Mouse (Mus musculus) cerebellum, adult 9-11 months (tissue): ENCODE measurements around the gene Eng.

Experiments
- DNase-seq: peaks from one replicate; pipeline ENCODE4 v3.0.0; 2022

The Eng gene

GRCm38 (mm10) chr2:32646379-32647056, at the start of gene Eng:
Gene Eng, plus strand, starts transcription at chr2:32646595.
- DNase-seq, result no peak

DNA sequence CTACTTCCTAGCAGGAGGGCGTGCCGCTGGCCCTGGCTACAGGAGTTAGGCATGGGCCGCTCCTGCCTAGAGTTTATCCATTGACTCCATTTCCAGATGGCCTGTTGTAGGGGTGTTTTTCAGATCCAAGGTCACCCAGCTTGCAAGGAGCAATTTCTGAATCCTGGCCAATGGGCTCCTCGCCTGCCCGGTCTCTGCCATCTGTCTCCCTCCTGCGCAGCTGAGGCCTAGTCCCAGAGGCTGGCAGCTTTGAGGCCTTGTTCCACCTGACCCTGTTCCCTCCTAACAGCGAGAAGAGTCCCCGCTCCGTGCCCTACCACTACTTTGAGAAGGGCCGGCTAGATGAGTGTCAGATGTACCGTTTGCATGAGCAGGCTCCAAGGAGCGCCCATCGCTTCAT, 49.7 kb upstream of the Eng start:
- peak; percentile 96 for DNase-seq

DNA sequence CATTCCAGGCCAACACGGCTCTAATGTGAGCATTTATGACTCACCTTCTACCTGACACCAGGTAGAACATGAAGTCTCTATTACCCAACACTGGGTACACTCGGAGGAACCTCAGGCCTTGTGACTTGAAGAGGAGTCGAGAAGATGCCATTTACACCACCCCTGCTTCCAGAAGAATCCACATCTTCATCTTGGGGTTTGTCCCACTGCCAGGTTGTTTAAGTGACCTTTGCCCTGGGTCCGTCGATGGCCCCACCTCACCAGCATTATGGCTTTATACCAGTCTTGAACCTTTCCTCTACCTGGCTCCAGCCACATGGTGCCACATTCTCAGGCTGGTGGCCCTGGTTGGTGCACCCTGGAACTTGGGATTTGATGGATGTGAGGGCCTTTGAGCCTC, 49.1 kb upstream of the Eng start:
- peak; percentile 67 for DNase-seq

GRCm38 (mm10) chr2:32597699-32598098, 48.7 kb upstream of the Eng start:
- no peak for DNase-seq

GRCm38 (mm10) chr2:32598506-32598905, 47.9 kb upstream of the Eng start:
- DNase-seq, result peak; percentile 81

DNA sequence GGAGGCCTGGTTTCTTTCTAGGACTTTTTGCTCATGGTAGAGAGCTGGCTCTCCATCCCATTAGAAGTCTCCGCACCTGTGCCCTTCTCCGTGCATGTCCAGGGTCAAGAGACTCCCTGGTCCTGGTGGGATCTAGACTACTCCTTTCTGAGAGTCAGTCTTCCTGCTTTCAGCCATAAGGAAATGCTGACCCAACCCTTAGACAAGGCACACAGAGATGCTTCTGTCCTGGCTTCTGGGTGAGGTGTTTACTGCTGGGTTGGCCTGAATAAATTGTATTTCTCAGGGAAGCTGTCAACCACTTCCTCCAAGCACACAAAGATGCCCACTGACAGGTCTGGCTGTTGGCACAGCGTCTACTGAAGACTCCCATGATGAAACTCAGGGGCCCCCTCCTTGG, 47.0 kb upstream of the Eng start, which contains the start of gene St6galnac6:
St6galnac6 (plus strand) TSS at position 301 of the 400 bp plus-strand sequence.
- DNase-seq, result no peak

GRCm38 (mm10) chr2:32601417-32602065, 44.9 kb upstream of the Eng start:
- DNase-seq, result peak; percentile 78

- peak; percentile 89 for DNase-seq
Observed at GRCm38 (mm10) chr2:32602600-32603054, 43.8 kb upstream of the Eng start.

- DNase-seq, result no peak
Observed at GRCm38 (mm10) chr2:32604631-32605030, 41.8 kb upstream of the Eng start.

DNA sequence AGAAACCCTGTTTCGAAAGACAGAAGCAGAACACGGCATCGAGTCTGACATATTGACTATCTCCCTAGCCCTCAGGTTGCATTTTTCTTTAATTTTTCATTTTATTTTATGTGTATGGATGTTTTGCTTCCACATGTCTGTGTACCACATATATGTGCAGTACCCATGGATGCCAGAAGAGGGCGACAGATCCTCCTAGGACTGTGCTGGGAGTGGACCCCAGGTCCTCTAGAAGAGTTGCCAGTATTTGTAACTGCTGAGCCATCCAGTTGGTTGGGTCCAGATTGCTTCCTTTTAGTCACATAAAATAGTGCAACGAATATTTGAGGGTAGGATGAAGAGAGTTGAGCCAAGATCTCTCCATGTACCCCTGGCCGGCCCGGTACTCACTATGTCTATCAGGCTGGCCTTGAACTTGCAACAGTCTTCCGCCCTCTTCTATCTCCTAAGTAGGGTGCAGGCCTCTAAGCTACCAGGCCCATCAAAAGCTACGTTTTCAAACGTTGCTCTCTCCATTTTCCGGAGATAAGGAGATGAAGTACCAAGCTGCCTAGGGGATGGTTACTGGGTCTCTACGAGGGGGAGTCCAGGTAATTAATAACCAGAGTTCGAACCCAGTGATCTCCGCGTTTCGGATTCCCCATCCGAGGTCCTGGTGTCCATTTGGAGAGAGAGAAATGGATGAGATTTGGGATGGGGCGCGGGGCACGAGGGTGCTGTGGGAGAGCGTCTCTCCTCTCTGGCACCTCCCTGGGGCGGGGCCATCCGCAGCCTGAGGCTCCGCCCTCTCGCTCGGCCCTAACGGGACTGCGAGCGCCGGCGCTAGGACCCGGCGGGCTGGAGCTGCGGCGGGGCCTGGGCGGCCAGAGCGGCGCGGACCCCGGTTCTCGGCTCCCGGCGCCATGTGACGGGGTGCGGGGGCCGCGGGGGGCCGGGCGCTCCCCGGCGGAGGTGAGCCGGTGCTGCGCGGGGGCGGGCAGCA, 39.9 kb upstream of the Eng start:
- DNase-seq, result peak; percentile 91

GRCm38 (mm10) chr2:32607262-32607947, 39.0 kb upstream of the Eng start:
- DNase-seq, result peak; percentile 78

- DNase-seq, result peak; percentile 85
Observed at GRCm38 (mm10) chr2:32608141-32608777, 38.1 kb upstream of the Eng start.

- peak; percentile 58 for DNase-seq
Observed at GRCm38 (mm10) chr2:32608778-32609435, 37.5 kb upstream of the Eng start.

DNA sequence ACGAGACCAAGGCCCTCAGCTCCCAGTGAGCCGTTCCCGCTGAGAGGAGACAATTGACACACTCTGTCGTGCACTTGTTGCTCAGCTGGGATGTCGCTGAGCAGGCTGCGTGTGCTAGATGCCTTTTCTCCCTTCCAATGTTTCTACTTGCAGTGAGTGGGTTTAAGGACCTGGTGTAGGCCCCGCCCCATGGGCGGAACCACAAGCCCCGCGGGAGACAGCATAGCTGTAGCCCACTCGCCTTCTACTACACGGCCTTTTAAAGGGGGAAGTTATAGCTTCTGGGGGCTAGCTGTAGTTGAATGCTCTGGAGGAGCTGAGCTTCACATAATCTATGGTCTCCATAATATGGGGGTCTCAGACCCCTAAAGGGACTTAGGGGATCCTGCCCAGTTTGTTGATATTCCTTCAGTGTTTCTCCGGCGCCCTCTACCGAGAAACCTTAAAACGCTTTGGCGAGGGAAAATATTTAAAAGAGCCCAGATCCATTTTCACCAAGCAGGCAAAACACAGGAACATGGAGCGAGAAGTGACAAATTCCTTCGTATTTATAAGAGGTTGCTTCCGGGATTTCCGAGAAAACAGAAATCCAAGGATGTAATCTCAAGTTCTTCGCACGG, 35.7 kb upstream of the Eng start:
- no peak for DNase-seq

DNA sequence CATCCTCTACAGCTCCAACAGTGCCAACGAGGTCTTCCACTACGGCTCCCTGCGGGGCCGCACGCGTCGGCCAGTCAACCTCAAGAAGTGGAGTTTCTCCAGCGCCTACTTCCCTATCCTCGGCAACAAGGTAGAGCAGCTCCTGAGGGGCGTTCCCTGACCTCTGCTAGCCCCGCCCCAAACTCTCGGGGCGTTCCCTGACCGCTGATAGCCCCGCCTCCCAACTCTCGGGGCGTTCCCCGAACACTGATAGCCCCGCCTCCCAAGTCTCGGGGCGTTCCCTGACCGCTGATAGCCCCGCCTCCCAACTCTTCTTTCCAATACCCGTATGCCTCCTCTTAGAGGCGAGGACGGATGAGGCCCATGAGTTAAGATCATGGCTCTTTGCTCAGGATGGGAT, 34.1 kb upstream of the Eng start:
- DNase-seq, result no peak

DNA sequence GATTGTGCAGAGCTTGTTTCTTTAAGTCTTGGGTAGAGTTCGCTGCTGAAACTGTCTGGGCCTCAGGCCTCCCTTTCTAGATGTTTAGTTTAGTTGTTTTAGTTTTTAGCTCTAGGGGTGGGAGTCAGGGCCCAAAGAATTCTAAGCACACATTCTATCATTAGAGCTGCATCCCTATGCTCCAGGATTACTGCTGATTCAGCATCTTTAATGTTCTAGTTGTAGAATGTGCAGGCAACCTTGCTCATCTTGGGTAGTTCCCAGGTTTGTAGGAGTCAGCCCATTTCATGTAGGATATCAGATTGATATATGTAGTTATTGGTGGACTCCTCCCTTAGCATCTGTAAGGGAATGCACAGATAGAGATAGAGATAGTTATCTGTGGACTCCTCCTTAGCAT, 29.3 kb upstream of the Eng start:
- no peak for DNase-seq

GRCm38 (mm10) chr2:32617601-32618000, 28.8 kb upstream of the Eng start:
- no peak for DNase-seq

DNA sequence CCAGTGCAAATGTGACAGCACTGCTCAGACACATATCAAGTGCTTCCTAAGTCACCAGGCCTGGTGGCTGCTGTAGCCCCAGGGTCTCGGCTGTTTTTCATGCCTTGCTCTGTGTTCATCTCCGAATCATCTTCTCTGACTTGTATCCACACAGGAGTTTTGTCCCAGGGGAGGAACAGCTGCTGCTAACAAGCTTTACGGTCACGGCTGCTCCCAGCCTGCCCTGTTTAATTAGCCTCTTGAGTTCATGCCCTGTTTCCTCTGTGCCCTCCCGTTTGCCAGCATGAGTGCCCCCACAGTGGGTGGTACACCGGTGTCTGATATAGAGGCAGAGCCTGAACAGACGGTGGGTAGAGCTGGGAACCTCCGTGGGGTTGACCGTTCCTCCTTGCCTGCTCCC, 28.3 kb upstream of the Eng start:
- no peak for DNase-seq

DNA sequence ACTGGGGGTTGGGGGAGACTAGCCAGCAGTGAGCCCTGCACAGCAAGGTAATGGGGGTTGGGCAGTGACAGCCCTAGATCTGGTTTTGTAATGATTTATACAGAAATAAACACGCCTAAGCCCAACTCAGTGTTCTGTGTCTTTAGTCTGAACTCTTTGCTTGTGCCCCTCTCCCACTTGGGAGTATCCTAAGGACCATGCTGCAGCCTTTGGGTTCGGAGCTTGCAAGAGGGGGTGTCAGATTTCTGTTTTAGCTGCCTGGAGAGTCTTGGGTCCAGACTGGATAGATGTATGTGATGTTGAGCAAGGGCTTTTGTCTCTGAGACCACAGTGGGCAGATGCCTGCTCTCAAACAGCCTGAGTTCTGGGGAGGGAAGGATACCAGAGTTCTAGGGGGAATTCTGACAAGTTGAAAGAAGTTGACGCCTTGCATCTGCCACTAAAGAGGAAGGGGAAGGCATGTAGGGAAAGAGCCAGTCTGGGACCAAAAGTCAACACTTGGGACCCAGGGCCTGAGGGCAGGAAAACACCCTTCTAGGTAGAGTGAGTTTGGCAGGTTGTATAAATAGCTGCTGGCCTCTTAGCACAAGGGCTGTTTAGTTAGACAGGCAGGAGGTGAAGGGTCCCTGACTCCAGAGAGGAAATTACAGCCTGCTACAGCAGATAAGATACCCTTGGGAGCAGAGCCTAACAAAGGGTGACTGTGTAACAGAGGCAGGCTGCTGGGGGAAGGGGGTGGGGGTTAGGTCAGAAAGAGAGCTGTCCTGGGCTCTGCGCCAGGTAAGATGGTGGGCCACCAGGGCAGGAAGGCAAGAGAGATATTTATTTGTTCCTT, 25.5 kb upstream of the Eng start:
- DNase-seq, result peak; percentile 34

GRCm38 (mm10) chr2:32621517-32621859, 24.9 kb upstream of the Eng start, which contains the start of gene Ak1:
Gene Ak1, plus strand, starts transcription at chr2:32621758.
- peak; percentile 43 for DNase-seq
